Mouse (Mus musculus): ENCODE measurements around the gene Frg2f1.

Frg2f1 gene

DNA sequence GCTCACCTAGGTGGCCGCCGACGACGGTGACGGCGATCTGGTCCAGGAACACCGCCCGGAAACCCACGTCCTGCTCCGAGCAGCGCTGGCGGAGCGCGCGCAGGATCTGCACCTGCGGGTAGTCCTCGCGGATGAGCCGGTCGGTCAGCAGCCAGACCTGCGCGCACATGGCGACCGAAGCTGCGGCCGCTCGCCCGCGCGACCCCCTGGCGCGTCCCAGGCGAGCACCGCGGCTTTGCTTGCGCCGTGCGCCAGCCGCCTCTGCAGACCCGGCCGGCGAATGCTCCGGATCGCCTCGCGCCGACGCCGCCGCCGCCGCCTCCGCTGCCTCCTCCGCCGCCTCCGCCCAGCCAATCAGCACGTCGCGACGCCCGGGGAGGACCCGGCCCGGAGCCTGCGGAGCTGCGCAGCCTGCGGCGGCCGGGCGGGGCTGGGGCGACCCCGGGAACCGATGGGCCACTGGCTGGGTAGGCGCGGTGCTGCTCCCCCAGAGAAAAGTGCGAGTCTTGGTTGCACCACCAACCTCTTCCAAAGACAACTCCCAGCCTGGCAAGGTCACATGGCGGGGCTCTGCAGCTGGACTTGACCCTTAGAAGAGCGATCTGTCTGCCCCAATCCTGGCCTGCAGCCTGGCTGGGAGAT lies 46.9 kb downstream of the Frg2f1 start, which contains the start of gene Rimkla:
Rimkla (minus strand) TSS at position 338 of the 642 bp plus-strand sequence.
- peak; percentile 84 to 89 for DNase-seq

DNA sequence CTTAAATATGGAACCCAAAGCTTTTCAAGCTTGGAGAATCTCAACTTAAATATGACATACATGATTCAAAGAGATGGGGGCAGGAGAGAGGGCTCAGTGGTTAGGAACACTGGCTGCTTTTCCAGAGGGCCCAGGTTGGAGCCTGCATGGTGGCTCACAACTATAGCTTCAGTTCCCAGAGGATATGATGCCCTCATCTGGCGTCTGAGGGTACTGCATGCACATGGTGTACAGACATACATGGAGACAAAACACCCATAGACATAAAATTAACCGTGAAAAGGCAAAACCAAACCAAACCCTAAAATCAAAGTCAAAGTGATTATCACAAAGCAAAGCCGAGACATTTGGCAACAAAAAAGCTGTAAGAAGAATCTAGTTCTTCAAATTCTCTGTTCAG lies 48.5 kb downstream of the Frg2f1 start:
- DNase-seq, result peak; percentile 56

DNA sequence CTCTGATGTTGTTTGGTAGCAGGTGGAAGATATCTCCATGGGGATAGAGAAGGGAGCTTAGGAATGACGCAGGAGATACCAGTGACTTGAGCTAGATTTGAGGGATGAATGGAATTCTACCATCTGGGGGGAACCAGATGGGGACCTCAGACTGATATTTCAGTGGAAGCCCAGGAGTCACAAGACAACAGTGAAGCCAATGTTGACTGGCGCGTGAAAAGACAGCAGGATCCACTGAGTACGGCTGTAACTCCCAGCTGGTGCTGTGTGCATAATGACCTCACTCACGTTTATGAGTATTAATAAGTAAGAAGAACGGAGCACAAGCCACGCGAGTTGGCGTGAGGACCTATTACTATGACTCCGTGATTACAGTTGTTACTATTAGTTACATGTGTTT lies 49.7 kb downstream of the Frg2f1 start:
- no peak for DNase-seq

DNA sequence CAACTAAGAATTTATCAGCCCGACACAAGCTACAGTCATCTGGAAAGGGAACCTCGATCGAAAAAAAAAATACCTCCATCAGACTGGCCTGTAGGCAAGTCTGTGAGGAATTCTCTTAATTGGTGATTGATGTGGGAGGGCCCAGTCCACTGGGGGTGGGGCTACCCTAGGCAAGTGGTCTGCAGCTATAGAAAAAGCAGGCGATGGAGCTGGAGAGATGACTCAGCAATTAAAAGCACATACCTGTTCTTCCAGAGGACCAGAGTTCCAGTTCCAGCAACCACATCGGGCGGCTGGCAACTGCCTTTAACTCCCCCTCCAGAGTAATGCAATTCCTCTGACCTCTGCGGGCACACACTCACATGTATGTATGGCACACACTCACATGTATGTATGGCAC lies 54.4 kb downstream of the Frg2f1 start:
- no peak for DNase-seq

DNA sequence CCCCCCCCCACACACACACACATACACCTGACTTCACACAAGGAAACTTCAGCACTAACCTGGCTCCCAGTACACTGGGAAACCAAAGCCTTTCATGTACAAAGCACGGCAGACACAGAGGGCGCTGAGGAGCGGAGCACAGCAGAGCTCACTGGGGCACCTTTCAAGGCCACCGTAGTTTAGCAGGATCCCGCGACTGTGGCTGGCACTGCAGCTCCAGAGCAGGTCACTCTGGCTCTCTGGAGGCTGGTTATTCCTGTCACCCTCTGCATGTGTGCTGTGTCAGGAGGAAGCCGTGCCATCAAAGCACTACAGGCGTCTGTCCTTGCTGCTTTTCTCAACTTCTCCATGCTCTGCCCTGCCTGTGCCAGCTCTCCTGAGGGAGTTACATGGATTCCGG lies 56.3 kb downstream of the Frg2f1 start:
- DNase-seq, result no peak

Data from cerebellum, adult 18-20 months (tissue).